Mouse (Mus musculus): Measurements from ENCODE around the gene 1700029P11Rik.
"Not testable (repeated sequence)": the region's sequence is repeated elsewhere in the genome, so short reads cannot be mapped to it uniquely, and the experiment has no call there.

1700029P11Rik gene

DNA sequence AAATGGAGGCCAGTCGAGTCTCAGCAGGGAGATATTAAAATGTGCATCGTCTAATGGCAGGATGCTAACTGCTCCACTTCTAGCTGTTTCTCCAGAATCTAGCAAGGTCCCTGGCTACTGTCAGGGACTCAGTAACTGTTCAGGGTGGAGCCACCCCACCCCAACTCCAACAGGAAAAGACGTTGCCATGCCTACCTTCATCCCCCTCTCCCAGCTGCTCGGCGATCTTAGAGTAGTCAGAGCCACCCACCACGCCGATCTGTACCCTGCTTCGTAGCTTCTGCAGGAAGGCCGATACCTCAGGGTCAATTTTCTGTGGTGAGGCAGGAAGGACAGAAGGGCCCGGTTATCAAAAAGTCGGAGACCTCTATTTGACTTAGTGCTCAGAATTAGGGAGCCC is 22.7 kb upstream of the 1700029P11Rik start:
- no peak for DNase-seq (ENCODE audit: low spot score in 2 of 2)

DNA sequence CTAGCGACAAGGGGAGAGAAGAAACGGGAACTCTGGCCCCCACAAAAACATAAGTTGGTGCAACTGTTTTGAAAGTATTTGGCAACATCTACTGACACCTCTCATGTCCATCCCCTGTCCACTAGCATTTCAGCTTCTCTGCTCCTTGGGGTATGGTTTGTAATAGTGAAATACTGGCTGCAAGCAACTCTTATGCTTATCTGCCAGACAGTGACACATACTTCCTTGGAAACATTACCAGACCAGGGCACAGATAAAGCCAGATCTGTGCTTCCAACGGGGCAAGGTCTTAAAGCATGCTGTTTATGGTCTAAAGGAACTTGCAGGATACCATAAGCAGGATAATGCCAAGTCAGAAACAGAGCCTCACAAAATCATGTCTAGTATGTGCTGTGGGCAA is 21.4 kb upstream of the 1700029P11Rik start:
- DNase-seq (ENCODE audit: low spot score in 2 of 2): no peak

DNA sequence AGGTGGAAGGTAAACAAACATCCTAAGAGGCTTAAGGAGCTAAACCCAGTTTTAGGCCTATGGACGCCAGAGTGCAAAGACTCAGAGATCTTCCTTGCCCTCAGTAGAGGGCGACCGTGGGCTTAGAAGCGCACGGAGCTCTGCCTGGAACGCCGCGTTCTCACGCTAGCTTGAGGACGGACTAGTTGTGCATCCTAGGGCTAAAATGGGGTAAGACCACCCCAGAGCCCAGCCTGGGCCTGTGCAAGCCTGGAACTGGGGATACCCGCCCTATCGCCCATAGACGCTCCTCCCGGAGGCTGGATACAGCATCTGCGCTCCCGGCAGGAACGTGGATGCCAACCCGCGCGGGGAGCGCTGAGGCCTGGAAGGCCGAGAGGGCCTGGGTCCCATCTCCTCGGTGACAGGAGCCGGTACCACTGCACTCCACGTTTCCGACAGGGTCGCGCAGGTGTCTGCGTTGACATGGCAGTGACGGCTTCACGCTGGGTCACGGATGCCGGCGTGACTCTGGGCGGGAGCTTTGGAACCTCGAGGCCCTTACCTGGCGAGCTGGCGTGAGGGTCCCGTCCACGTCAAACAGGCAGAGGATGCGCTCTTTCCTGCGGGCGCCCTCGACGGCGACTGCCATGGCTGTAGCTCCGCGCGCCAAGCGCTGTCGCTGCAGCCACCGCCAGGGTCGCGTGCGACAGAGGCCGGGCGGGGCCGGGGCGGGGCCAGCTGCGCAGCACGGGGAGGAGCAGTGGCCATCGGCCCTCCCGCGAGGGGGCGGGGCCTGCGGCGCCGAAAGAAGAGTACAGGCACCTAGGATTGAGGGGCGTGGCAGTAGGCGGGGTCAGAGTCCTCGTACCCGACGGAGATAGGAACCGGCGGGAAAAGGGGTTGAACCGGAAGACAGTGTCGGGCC is 19.9 kb upstream of the 1700029P11Rik start, which contains the start of gene Pmm1:
Pmm1 (minus strand) TSS at position 760 of the 907 bp plus-strand sequence.
- peak; percentile 98 to 100 for DNase-seq (ENCODE audit: low spot score in 2 of 2)

DNA sequence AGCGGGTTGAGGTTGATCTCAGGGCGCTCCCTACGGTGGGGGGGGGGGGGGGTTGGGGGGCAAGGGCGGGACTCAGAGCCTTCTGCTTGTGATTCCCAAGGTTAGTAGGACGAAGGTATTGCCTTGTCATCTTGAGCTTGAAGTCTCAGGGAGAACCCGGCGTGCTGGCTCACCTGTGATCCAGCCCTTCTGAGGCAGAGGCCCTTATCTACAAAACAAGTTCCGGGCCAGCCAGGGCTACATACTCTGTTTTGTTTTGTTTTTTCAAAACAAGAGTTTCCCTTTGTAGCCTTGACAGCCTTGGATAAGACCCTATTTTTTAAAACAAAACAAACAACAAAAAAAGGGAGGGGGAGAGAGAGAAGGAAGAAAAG is 19.3 kb upstream of the 1700029P11Rik start:
- DNase-seq (ENCODE audit: low spot score in 2 of 2): no peak

DNA sequence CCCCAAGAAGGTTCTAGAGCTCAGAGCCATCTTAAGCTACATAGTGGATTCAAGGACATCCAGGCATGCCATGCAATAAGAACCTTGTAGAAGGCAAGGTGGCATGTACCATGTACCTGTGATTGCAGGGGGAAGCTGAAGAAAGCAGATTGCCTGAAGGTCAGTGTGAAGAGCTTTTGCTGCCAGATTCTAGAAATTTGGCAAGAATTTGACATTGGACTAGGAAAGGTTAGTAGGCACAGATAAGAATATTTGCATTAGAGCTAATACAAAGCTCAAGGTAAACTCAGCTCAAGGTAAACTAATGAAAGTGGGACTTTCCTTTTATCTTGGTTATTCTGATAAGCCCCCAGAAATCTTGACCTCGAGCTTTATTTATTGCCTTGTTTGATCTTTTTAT is 16.1 kb upstream of the 1700029P11Rik start:
- no peak for DNase-seq (ENCODE audit: low spot score in 2 of 2)

DNA sequence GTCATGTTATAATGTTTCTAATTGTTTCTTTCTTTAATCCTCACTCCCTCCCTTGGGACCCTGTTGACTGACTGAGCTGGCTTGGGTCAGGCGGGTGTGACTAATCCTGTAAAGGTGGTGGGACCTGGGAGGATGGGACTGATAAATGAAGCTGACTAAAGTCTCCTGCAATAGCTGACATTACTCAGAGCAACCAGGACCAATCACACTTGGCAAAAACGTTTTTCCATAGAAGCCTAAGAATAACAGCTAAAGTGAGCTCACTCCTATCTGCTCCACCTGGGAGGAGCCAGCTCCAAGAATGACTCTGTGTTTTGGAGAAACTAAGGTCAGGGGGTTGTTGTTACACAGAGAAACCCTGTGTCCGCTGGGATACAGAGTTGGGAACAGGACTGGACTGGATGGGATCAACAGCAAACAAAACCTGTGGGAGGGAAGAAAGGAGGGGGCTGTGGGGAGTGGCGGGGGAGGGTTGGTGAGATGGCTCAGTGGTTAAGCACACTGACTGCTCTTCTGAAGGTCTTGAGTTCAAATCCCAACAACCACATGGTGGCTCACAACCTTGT is 15.3 kb upstream of the 1700029P11Rik start:
- no peak for DNase-seq (ENCODE audit: low spot score in 2 of 2)

DNA sequence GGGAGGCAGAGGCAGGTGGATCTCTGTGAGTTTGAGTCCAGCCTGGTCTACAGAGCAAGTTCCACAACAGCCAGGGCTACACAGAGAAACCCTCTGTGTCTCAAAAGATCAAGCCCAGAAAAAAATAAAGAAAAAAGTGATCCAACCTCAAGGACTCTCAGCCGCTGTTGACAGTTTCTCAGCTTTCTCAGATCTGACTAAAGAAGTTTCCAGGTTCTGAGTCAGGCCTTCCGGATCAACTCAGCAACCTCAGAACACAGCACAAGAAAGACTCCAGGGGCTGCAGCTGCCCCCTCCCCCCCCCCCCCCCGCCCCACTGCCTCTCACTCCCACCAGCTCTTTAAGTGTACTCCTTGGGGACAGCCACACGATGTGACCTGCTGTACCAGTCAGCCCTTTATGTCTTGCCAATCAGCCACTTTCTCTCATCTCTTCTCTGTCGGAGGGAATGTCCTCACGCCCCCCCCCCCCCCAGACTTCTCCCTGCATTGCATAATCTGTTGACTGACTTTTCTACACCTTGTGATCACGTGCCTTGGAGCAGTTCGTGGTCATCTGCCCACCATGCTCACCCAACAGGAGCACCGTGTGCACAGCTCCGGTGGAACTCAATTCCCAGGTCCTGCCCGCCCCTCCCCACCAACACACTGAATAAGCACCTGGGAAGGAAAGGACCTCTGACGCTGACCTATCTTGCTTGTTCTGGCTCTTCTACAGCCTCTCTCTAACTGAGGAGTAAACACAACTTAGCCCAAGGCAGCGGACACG is 14.1 kb upstream of the 1700029P11Rik start:
- DNase-seq (ENCODE audit: low spot score in 2 of 2): no peak

DNA sequence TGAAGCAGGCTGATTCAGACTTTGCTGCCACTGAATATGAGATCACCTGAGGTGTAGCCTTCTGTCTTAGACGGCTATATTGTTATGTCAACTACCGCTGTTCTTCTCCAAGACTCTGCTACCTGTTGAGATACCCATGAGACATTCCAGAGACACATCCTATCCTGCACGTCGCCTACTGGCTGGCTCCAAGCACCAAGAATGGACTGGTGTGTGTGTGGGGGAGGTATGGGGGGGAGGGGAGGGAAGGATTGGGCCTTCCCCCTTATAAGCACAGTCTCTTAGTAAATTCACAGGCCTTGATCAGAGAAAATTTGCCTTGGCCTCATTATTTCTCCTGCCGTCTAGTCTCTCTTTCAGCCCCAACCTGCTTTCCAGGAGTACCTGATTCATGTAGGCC is 12.5 kb upstream of the 1700029P11Rik start:
- DNase-seq (ENCODE audit: low spot score in 2 of 2): no peak

DNA sequence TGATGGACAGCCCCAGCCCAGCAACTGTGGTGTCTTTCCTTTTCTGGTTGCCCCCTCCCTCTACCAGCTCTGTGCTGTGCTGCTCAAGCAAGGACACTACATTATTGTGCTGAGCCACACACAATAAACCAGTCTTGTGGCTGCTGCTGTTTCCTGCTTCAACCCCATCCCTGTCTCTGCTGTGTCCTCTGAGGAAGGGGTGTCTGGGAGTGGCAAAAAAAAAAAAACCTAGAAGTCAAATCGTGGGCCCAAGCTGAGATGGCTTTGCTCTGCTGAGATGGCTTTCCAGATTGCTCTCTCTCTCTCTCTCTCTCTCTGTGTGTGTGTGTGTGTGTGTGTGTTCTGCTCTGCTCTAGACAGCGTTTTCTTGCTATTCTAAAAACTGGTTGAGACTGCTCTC is 11.9 kb upstream of the 1700029P11Rik start:
- no peak for DNase-seq (ENCODE audit: low spot score in 2 of 2)

DNA sequence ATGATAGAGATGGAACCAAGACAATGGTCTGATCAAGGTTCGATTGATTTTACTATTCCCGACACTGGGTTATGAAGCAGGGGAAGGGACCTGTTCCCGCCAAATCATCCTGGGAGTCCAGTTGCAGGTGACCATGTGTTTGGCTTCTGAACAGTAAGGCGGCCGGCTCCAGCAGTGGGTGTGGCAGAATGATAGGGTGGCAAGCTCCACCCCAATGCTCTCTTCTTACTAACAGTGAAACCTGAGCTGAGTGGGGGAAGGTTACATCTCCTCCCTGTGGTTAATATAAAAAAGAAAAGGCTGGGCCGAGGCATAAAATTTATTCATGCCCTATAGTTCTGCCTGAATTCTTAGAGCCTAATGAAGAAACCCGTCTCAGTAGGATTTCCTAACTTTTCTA is 11.2 kb upstream of the 1700029P11Rik start:
- DNase-seq (ENCODE audit: low spot score in 2 of 2): no peak

DNA sequence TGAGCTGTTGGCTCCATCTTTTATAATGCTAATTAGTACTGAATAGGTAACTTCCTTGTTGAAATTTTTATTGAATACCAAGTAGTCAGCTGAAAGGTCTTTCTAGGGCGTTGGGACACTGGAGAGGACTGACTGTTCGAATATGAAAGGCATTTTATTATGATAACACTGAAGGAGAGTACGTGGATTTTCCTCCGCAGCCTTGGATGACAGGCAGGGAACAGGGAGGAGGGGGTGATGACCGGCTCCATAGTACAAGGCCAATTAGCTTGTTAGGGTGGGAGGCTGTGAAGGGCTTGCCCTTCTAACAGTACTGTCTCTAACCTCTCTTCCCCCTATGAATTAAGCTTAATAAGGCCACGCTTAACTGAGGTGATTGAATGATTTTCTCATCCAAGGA is 10.7 kb upstream of the 1700029P11Rik start:
- not testable (repeated sequence) for DNase-seq (ENCODE audit: low spot score in 2 of 2)

DNA sequence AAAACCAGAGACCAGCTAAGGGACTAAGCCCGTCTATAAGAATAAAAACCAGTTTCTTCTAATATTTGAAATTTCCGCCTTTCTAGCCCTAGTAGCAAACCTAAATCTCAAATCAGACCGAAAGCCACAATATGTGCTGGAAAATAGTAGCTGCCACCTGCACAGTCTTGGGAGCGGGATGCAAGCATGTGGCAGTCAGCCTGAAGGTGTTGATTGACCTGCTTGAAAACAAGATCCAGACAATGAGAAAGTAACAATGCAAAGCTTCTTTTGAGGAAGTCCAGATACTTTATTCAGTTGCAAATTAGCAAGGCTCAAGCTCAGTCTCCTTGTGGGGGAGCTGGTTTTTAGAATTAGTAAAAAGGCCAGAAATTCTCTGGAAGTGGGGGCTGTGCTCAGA is 9.8 kb upstream of the 1700029P11Rik start:
- not testable (repeated sequence) for DNase-seq (ENCODE audit: low spot score in 2 of 2)

DNA sequence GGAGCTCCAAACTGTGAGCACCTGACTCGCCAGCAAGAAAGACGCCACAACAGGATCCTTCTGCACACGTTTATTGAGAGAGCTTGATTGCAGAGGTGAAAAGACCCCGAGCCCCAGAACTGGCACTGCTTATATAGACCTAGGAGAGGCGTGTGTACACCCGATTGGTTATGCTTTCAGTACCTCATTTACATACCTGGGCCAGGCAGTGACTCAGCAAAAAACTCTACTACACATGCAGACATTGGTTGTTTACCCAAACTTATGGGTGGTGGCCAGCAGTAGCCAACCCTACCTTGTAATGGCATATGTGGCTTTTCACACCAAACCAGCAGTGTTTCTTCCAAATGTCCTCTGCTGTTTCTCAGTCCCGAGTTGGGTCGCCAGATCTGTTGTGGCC is 5.2 kb upstream of the 1700029P11Rik start:
- DNase-seq (ENCODE audit: low spot score in 2 of 2): not testable (repeated sequence)

DNA sequence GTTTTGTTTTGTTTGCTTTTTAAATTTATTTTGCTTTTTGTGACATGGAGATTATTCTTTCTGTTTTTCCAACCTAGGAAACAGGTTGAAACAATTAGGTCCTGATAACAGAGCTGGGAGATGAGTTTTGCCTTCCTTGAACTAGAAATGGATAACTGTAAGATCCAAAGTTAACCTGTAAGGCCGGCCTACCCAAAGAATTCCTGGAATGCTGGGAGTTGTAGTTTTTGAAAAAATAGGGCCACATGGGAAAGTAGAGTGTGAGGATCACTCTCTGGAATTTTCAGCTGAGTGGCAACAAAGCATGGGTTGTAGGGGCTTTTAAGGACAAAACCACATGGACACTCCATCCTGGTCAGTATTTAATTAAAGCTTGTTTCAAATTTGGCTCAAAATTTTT is 1.8 kb downstream of the 1700029P11Rik start:
- DNase-seq (ENCODE audit: low spot score in 2 of 2): no peak

DNA sequence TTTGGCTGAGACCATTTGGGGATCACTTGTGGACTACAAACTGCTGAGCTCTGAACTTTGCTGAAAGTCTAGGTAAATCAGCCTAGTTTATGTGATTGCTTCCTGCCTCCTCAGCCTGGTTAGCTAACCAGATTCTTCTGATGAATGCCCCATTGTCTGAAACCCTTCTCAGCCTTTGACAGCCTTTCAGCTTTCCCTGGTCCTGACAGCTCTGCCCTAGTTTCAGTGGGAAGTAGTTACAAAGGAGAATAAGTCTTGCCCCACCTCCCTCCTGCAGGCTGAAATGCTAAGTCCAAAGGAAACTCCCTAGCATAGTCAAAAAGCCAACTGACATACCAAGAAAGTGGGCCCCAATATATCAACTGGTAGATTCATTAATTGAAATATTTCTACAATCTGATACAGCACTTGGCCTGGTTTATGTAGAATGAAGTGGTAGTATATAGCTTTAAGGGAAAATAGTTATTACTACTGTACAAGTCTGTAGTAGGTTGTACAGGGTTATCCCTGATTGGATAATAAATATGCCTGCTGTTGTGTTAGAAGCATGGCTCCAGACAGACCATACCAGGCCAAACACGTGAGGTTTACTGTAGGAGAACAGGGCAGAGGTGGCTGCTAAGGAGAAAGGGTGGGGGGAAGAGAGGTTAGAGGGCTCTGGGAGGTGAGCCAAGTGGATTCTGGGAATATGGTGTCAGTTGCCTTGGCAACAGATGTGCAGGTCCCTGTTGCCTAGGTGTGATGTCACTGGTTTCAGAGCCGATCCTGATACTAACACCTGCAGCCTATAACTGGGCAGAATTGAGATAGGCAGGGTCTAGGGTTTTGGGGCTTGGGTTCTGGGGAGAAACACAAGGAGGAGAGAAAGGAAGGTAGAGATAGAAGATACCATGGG is 5.2 kb downstream of the 1700029P11Rik start:
- no peak for DNase-seq (ENCODE audit: low spot score in 2 of 2)

DNA sequence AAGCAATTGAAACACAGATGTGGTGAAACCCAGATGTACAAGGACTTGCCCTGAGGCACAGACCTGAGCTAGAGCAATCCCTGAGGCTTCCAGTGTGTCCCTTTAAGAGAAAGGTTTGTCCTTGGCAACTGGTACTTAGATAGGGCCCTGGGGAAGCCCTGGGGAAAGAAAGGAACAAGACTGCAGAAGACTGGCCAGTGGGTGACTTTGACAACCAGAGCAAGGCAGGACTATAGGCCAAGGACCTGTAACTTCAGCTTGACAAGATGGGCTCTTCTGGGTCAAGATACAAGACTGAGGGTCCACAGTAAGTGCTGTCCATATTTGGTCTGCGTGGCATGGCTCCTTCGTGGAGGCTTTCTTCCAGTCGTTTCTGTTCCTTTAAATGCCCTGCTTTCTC is 7.3 kb downstream of the 1700029P11Rik start, which contains the start of gene Xrcc6:
Xrcc6 (plus strand) TSS at position 190 of the 400 bp plus-strand sequence.
- no peak for DNase-seq (ENCODE audit: low spot score in 2 of 2)

DNA sequence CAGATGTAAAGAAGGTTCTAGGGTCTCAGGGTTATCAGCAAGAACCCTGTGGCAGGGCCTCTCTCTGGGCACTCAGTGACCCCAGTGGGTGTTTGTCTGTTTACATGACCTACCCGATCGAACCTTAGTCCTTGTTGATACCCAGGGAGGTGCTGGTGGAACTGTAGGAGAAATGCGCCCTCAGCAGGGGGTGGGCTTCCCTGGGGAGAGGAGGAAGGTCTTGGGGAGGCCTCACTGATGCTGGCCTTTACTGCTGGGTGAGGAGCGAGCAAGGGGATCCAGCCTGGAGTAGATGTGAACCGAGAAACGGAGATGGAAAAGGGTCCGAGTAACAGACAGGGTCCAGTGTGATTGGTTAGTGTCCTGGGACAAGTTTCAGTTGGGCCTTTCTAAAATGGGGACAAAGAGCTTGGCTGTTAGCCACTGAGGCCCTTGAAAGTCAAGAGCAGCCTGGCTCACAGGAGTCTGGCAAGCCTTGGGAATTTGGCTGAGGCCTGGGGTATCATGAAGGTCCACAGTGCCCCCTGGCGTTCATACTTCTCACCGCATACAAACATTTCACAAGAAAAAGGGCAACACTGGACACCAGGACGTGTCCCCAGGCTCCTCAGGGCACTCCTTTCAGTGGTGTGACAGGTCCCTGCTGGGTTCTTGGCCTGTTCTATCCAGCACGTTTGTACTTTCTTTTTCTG is 9.2 kb downstream of the 1700029P11Rik start:
- DNase-seq (ENCODE audit: low spot score in 2 of 2): peak; percentile 78 to 89

DNA sequence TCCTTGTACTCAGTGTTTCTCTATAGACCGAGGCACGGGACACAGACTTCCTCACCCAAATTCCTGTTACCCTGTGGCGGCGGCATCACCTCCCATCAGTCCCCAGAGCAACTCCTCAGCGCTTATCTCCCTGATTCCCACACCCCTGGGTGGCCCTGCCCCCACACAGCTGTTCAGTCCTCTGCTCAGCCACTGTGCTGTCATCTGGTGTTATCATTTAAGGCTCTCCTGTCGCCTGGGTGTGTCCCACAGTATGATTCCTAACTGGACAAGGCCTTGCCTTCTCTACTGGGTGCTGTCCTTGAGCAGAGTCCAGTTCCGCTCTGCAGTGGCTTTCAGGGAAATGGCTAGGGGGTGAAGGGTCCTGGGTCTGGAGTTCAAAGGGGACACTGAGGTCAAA is 10.2 kb downstream of the 1700029P11Rik start:
- DNase-seq (ENCODE audit: low spot score in 2 of 2): peak; percentile 46 to 74

DNA sequence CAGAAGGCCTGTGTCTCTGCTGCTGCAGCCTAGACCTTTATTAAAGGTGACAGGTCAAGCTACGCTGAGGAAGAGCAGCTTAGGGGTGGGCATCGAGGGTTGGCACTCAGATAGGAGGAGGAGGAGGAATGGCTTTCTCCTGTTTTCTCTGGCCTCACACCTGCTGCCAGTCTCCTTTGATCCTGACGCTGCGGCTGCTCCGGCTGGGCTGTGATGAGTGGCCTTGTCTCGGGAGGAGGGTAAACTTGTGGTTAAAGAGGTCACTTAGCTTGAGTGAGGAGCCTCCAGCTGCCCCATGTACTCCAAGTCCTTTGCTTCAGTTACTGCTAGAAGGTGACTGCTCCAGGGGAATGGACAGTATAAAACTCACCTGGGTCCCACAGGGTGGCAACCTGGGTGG is 13.7 kb downstream of the 1700029P11Rik start:
- no peak for DNase-seq (ENCODE audit: low spot score in 2 of 2)

DNA sequence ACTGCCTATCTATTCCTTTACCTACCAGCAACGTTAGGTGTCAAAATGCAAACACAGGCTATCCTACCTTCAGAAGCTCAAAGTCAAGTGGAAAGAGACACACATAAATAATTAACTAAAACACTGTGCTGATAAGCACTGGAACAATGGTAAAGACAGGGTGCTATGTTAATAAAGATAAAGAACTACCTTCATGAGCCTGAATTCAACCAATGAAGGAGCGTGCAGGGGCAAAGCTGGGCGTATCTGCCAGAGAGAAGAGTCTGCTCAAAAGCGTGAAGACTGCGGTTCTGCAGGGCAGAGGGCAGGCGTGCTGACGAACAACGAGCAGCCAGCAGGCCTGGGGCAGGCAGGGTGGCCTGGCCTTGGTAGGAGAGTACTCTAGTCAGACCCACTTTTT is 23.9 kb downstream of the 1700029P11Rik start:
- DNase-seq (ENCODE audit: low spot score in 2 of 2): no peak

DNA sequence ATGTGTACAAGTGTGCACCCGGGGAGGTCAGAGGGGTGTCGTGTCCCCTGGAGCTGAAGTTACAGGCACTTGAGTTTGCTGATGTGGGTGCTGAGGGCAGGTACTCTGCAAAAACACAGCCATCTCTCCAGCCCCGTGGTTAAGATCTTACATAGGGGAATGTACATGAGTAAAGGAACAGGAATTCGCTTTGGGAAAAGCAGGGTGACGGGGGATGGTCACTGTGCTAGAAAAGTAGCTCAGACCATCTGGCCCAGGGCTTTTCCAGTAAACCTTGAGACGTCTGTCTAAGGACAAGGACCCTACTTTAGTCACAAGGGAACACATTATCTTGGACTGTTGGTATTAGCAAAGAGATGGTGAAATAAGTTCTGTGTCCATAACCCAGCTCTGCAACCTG is 31.6 kb downstream of the 1700029P11Rik start:
- DNase-seq (ENCODE audit: low spot score in 2 of 2): no peak
